Mouse (Mus musculus) limb, embryonic 12.5 days (tissue): ENCODE measurements at regions not wholly inside any gene's neighbourhood (a gene's known extent, or its start where the extent isn't known, plus 50 kb on each side); places are given as distances from the start of the nearest gene placed in this dataset.

Experiments
- ATAC-seq: fragments of 200-750 bp; cut with Nextera tagmentation; 2 replicates; pipeline ENCODE4 v1.8.0; 2017; ENCODE audit warnings: low read depth, moderate TSS enrichment; ENCODE audit not compliant: insufficient number of reproducible peaks, insufficient read depth, low FRiP score, low TSS enrichment
- H3K27ac ChIP-seq: fragments of 300-500 bp; sonication (generic); 2 replicates; pipeline ENCODE4 v1.5.1; 2016; ENCODE audit warnings: mild to moderate bottlenecking, moderate library complexity
- H3K27me3 ChIP-seq: fragments of 300-500 bp; sonication (generic); 2 replicates; pipeline ENCODE4 v1.6.1; 2016; ENCODE audit warnings: mild to moderate bottlenecking, moderate library complexity
- H3K36me3 ChIP-seq: fragments of 300-500 bp; sonication (generic); 2 replicates; pipeline ENCODE4 v1.6.1; 2016; ENCODE audit warnings: mild to moderate bottlenecking, moderate library complexity
- H3K4me1 ChIP-seq: fragments of 300-500 bp; sonication (generic); replicated peaks from 2 replicates; pipeline ENCODE4 v1.6.1; 2016
- H3K4me2 ChIP-seq: fragments of 300-500 bp; sonication (generic); 2 replicates; pipeline ENCODE4 v1.6.1; 2016; ENCODE audit warnings: mild to moderate bottlenecking, moderate library complexity
- H3K4me3 ChIP-seq: fragments of 300-500 bp; sonication (generic); replicated peaks from 2 replicates; pipeline ENCODE4 v1.5.1; 2016; ENCODE audit warnings: mild to moderate bottlenecking
- H3K9ac ChIP-seq: fragments of 300-500 bp; sonication (generic); replicated peaks from 2 replicates; pipeline ENCODE4 v1.6.1; 2016; ENCODE audit warnings: mild to moderate bottlenecking, moderate library complexity
- H3K9me3 ChIP-seq: fragments of 300-500 bp; sonication (generic); 2 replicates; pipeline ENCODE4 v1.6.1; 2016; ENCODE audit warnings: mild to moderate bottlenecking, moderate library complexity
- WGBS: fragments of 180-500 bp; shearing (Covaris S2); methylation state at CpG from one replicate; pipeline ENCODE4 v1.1.7; 2016; 5-methylcytosine and 5-hydroxymethylcytosine counted together

- Histone ChIP-seq H3K9me3 (no peaks in the 10 kb centered on the region; the same call in 1 of the 2 replicates), H3K4me3 (no peak overlapping the region), H3K27ac (peak overlapping the region; percentile 86), H3K4me1 (peaks cover 45% of the 10 kb centered on the region), H3K4me2 (peak overlapping the region; percentile 30), H3K36me3 (no peaks in the 10 kb centered on the region), H3K27me3 (no peaks in the 10 kb centered on the region), H3K9ac (peak overlapping the region; percentile 19; the same call in 1 of the 2 replicates)
- ATAC-seq: peak; percentile 61
- 16% methylated on average over 14 of the region's 14 CpGs for WGBS
Observed at GRCm38 (mm10) chr4:45730862-45731831, 67.7 kb upstream of the Aldh1b1 start.

DNA sequence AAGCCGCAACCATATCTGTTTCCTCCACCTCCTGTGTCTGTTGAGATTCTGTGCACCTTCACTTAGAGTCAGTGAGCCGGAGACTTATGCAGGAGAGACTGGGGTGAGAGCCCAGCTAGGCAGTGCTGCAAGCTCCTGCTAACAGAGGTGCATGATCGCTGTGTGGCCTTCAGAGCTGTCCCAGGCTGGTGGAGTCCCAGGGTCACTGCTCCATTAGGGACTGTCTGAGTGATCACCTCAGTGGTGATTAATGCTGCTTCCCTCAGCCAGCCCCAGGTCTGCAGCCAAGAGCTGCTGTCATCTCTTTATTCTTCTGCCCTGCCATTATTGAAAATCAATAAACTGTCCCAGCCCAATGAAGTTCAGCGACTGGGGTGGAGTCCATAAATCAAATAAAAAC is 69.0 kb upstream of the Aldh1b1 start:
- Histone ChIP-seq H3K4me2 (no peak overlapping the region), H3K27ac (peak overlapping the region; percentile 86; the same call in 1 of the 2 replicates), H3K27me3 (no peaks in the 10 kb centered on the region), H3K4me3 (no peak overlapping the region), H3K36me3 (no peaks in the 10 kb centered on the region), H3K9me3 (no peaks in the 10 kb centered on the region), H3K9ac (no peak overlapping the region), H3K4me1 (peaks cover 56% of the 10 kb centered on the region)
- no peak for ATAC-seq
- 65% methylated on average over 4 of the region's 4 CpGs for WGBS

DNA sequence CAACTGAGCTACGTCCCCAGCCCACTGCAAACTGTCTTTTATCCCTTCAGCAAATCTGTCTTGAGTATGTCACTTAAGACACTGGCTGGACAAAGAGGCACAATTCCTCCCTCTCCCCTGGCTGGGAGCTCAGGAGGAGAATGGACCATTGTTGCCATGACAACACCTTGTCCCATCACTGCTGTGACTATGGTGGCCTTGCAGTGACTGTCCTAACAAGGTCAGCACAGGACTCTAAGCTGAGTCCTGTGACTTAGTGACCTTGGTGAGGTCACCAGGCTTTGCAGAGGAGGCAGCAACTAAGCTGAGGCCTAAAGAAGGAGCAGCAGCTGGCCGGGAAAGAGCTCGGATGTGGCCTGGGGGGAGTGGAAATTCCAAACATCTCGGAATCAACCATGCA is 70.0 kb upstream of the Aldh1b1 start:
- H3K9ac ChIP-seq: no peak overlapping the region
- 56% methylated on average over 4 of the region's 4 CpGs for WGBS
- H3K4me2 ChIP-seq: no peak overlapping the region
- no peak for ATAC-seq
- peaks cover 66% of the 10 kb centered on the region for H3K4me1 ChIP-seq
- H3K36me3 ChIP-seq: no peaks in the 10 kb centered on the region
- H3K4me3 ChIP-seq: no peak overlapping the region
- H3K27ac ChIP-seq: 0 out of 2 replicates have a peak overlapping the region, but pooled peaks have one; percentile 24
- H3K9me3 ChIP-seq: no peaks in the 10 kb centered on the region
- no peaks in the 10 kb centered on the region for H3K27me3 ChIP-seq

DNA sequence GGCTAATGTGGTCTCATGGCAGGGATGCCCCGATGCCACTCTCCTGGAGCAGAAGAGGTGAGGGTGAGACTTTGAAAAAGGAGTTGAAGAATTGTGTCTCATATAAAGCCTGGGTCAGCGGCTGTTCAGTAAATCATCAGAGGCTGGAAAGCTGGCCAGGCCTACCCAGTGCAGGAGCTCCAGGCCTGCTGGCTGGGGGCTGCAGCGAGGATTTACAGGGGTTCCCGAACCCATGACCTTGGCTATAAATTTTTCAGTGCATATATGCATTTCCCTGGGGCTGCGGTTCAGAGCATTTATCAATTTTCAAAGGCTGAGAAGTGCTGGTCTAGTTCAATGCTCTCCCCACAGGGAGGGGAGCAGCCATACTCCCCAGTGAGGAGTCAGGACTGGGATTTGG is 70.9 kb upstream of the Aldh1b1 start:
- no peaks in the 10 kb centered on the region for H3K9me3 ChIP-seq
- no peak overlapping the region for H3K4me3 ChIP-seq
- no peak overlapping the region for H3K4me2 ChIP-seq
- H3K4me1 ChIP-seq: peaks cover 67% of the 10 kb centered on the region
- H3K27me3 ChIP-seq: 0 out of 2 replicates have a peak, but pooled peaks cover 1% of the 10 kb centered on the region
- no peak overlapping the region for H3K9ac ChIP-seq
- no peak overlapping the region for H3K27ac ChIP-seq
- no peaks in the 10 kb centered on the region for H3K36me3 ChIP-seq
- 41% methylated on average over 5 of the region's 5 CpGs for WGBS
- no peak for ATAC-seq

DNA sequence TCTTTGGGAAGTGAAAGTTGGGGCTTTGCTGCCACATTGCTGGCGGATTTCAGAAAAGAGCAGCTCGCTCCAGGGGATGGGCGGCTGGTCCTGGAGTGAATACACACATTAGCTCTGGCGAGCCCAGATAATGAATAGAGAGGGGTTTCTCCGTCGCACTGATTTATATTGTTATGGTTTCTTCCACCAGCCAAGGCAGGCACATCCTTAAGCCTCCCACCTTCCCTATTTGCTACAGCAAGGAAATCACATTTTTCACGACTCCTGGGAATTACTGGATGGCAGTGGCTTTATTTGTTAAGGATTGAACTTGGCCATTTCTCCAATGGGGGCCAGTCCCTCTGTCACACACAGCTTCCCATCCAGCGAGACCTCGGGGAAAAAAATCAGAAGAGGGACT is 71.3 kb upstream of the Aldh1b1 start:
- no peak for ATAC-seq
- no peaks in the 10 kb centered on the region for H3K36me3 ChIP-seq
- no peaks in the 10 kb centered on the region for H3K9me3 ChIP-seq
- no peak overlapping the region for H3K27ac ChIP-seq
- WGBS: 51% methylated on average over 9 of the region's 9 CpGs
- H3K4me3 ChIP-seq: no peak overlapping the region
- H3K27me3 ChIP-seq: 0 out of 2 replicates have a peak, but pooled peaks cover 5% of the 10 kb centered on the region
- H3K4me1 ChIP-seq: peaks cover 67% of the 10 kb centered on the region
- H3K9ac ChIP-seq: no peak overlapping the region
- no peak overlapping the region for H3K4me2 ChIP-seq

DNA sequence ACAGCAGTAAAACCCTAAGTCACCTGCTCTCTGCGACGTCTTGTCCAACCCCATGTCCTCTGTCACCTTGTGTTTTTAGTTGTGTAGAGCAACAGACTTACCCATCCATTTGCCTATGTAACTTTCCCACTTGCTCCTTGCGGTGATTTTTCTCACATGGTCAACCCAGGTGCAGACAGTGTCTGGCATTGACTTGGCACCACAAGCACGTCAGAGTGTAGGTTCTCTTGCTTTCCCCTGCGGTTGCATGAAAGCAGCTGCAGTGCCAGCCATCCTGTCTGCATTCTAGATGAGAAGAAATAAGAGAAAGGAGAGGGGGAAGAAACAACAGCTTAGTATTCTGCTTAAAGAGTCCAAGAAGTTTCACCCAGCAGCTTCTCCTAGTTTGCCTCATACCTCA is 72.0 kb upstream of the Aldh1b1 start:
- Histone ChIP-seq H3K36me3 (no peaks in the 10 kb centered on the region), H3K4me3 (no peak overlapping the region), H3K27me3 (0 out of 2 replicates have a peak, but pooled peaks cover 5% of the 10 kb centered on the region), H3K27ac (no peak overlapping the region), H3K9ac (no peak overlapping the region), H3K4me2 (no peak overlapping the region), H3K4me1 (peaks cover 67% of the 10 kb centered on the region), H3K9me3 (no peaks in the 10 kb centered on the region)
- 89% methylated on average over 5 of the region's 5 CpGs for WGBS
- ATAC-seq: no peak

DNA sequence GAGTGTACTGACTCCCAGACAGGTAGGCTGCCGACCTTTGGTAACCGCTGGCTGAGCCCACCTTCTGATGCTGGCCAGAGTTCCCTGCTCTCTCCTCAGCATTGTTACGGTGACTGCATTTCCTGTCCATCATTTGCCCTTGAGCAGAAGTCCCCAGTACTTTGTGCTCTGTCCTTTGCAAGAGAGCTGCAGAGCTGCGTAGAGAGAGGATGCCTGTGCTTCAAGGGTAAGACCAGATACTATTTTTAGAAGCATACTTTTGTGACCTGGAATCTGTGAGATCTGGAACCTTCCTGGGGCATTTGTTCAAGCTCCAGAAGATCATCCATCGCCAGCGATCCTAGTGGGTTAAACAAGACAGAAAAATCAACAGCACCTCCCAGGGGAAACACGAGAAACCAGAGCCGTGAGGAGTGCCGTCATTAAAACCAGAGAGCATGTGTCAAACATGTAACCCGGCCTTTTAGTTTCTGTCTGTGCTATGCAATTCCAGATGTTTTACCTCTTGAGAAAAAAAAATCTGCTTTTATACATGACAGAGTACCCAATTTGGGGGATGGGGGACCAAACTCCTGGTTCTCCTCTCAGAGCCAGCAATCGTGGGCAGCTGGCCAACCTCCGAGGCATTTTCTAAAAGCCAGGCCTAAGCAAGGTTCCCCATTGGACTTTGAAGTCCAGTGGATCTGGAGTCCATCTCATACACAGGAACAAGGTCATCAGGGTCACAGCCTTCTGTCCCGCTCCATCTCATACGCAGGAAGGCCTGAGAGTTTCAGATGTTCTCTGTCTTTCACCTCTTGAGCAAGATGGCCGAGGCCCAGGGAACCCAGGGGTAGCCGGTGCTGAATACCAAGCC is 73.5 kb upstream of the Aldh1b1 start:
- ATAC-seq: no peak
- 0 out of 2 replicates have a peak, but pooled peaks cover 9% of the 10 kb centered on the region for H3K27me3 ChIP-seq
- no peak overlapping the region for H3K4me3 ChIP-seq
- peak overlapping the region; percentile 45 for H3K27ac ChIP-seq
- no peaks in the 10 kb centered on the region for H3K36me3 ChIP-seq
- no peak overlapping the region for H3K4me2 ChIP-seq
- H3K9ac ChIP-seq: no peak overlapping the region
- 48% methylated on average over 16 of the region's 16 CpGs for WGBS
- peaks cover 58% of the 10 kb centered on the region for H3K4me1 ChIP-seq
- H3K9me3 ChIP-seq: no peaks in the 10 kb centered on the region

DNA sequence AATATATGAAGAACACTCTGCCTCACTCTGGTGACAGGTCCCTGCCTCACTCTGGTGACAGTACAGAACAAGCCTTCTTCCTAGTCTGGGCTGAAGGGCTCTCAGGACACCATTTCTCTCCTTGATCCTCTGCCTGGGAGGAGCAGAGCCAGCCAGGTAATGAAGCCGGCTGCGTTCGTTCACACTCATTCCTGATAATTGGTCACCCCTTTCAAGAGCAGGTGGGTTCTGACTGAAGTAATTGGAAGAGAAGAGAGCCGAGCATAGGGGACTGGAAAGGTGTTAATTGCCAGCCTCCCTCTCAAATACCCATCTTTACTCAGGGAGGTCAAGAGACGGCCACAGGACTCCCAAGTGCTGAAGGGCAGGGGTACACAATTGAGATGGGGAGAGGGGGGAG is 78.5 kb upstream of the Aldh1b1 start:
- H3K27ac ChIP-seq: no peak overlapping the region
- no peaks in the 10 kb centered on the region for H3K36me3 ChIP-seq
- H3K4me3 ChIP-seq: no peak overlapping the region
- 21% methylated on average over 5 of the region's 5 CpGs for WGBS
- H3K9me3 ChIP-seq: no peaks in the 10 kb centered on the region
- ATAC-seq: no peak
- H3K27me3 ChIP-seq: 0 out of 2 replicates have a peak, but pooled peaks cover 9% of the 10 kb centered on the region
- no peak overlapping the region for H3K9ac ChIP-seq
- H3K4me1 ChIP-seq: peaks cover 31% of the 10 kb centered on the region
- no peak overlapping the region for H3K4me2 ChIP-seq

- no peak overlapping the region for H3K27ac ChIP-seq
- no peaks in the 10 kb centered on the region for H3K36me3 ChIP-seq
- H3K4me1 ChIP-seq: peaks cover 23% of the 10 kb centered on the region
- 0 out of 2 replicates have a peak, but pooled peaks cover 9% of the 10 kb centered on the region for H3K27me3 ChIP-seq
- no peak overlapping the region for H3K4me2 ChIP-seq
- H3K9ac ChIP-seq: no peak overlapping the region
- no peak overlapping the region for H3K4me3 ChIP-seq
- no peak for ATAC-seq
- no peaks in the 10 kb centered on the region for H3K9me3 ChIP-seq
- WGBS: 27% methylated on average over 3 of the region's 3 CpGs
Observed at GRCm38 (mm10) chr4:45719564-45719963, 79.3 kb upstream of the Aldh1b1 start.

- Histone ChIP-seq H3K36me3 (no peaks in the 10 kb centered on the region), H3K4me1 (peaks cover 28% of the 10 kb centered on the region), H3K27ac (no peak overlapping the region), H3K4me2 (no peak overlapping the region), H3K9ac (no peak overlapping the region), H3K9me3 (no peaks in the 10 kb centered on the region), H3K27me3 (no peaks in the 10 kb centered on the region), H3K4me3 (no peak overlapping the region)
- WGBS: 68% methylated on average over 1 of the region's 1 CpGs
- ATAC-seq: no peak
Observed at GRCm38 (mm10) chr4:45715878-45716277, 82.9 kb upstream of the Aldh1b1 start.
